Mouse (Mus musculus) ES-Bruce4 (cell line): ENCODE data around the gene Prokr2.

ENCODE experiments used
- CTCF ChIP-seq: IDR thresholded peaks from one replicate; pipeline ENCODE4 v1.8.1; 2011; ENCODE audit warnings: low read depth, low read length
- EP300 ChIP-seq: IDR thresholded peaks from 2 replicates; pipeline ENCODE4 v1.6.1; 2011; ENCODE audit warnings: low read depth, low read length; ENCODE audit not compliant: insufficient read depth

DNA sequence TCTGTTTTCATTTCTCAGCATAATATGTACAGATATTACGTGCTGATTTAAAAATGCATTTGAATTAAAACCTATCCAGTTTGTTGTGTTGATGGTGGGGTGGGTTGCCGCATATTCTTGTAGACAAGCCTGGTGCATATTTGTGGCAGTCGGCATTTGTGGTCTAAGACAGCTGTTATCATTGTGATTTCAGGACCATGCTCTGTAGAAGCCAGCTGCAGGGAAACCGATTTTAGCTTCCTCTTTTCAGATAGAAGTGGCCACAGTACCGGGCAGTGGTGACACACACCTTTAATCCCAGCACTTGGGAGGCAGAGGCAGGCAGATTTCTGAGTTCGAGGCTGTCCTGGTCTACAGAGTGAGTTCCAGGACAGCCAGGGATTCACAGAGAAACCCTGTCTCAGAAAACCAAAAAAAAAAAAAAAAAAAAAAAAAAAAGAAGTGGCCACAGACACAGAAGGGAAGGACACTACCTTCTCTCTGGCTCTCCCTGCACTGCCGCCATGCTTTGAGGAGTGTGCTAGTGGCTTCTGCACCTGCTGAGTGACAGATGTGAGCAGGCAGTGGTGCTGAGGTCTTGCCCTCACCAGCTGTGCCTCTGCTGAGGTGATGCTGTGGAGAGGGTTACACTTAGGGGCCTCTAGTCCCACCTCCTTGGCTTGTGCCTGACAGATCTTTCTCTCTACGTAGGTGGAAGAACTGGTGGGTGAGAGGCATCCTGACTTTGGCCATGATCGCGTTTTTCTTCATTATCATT lies 91.4 kb downstream of the Prokr2 start:
- TF ChIP-seq EP300 (no peak), CTCF (no peak)
